Mouse (Mus musculus) G1E (cell line): Measurements from ENCODE around the gene Oxld1.

ENCODE experiments used
- CTCF ChIP-seq: IDR thresholded peaks from 2 replicates; pipeline ENCODE4 v1.5.1; 2012; ENCODE audit warnings: low read depth, low read length, inconsistent platforms, mixed read lengths
- GATA2 ChIP-seq: IDR thresholded peaks from 2 replicates; pipeline ENCODE4 v1.6.1; 2012; ENCODE audit warnings: low read depth, low read length, inconsistent platforms, borderline replicate concordance

GRCm38 (mm10) chr11:120500357-120500756 lies 42.5 kb upstream of the Oxld1 start:
- no peak for TF ChIP-seq GATA2
- no peak for TF ChIP-seq CTCF
